Mouse (Mus musculus) intestine, embryonic 14.5 days (tissue): Measurements from ENCODE around the gene Bcl2l11. TPM values are rescaled to one million over a fixed set of nuclear protein-coding genes. Genes with fewer than 3 reads are reported as not detected.

Experiments used
- ATAC-seq: fragments of 200-750 bp; cut with Nextera tagmentation; replicated peaks from 2 replicates; pipeline ENCODE4 v1.8.0; 2017; ENCODE audit warnings: low read depth, moderate number of reproducible peaks, moderate TSS enrichment, moderate library complexity; ENCODE audit not compliant: low FRiP score, low TSS enrichment
- DNase-seq: peaks from one replicate; pipeline ENCODE4 v3.0.0-alpha.2; 2018; ENCODE audit warnings: low spot score
- H3K27ac ChIP-seq: fragments of 300-500 bp; sonication (generic); 2 replicates; pipeline ENCODE4 v1.5.1; 2014; ENCODE audit warnings: low read depth, mild to moderate bottlenecking, control low read depth
- H3K27me3 ChIP-seq: fragments of 300-500 bp; sonication (generic); replicated peaks from 2 replicates; pipeline ENCODE4 v1.6.1; 2014; ENCODE audit warnings: low read length, control low read depth; ENCODE audit not compliant: control insufficient read depth, insufficient read depth
- H3K36me3 ChIP-seq: fragments of 300-500 bp; sonication (generic); 2 replicates; pipeline ENCODE4 v1.6.1; 2014; ENCODE audit warnings: low read length, control low read depth; ENCODE audit not compliant: control insufficient read depth, insufficient read depth
- H3K4me1 ChIP-seq: fragments of 300-500 bp; sonication (generic); replicated peaks from 2 replicates; pipeline ENCODE4 v1.6.1; 2014; ENCODE audit warnings: low read length, control low read depth, mixed read lengths; ENCODE audit not compliant: control insufficient read depth, insufficient read depth
- H3K4me2 ChIP-seq: fragments of 300-500 bp; sonication (generic); 2 replicates; pipeline ENCODE4 v1.6.1; 2014; ENCODE audit warnings: low read length
- H3K4me3 ChIP-seq: fragments of 300-500 bp; sonication (generic); 2 replicates; pipeline ENCODE4 v1.5.1; 2014; ENCODE audit warnings: low read depth, low read length, control low read depth, mixed read lengths
- H3K9ac ChIP-seq: fragments of 300-500 bp; sonication (generic); 2 replicates; pipeline ENCODE4 v1.6.1; 2014; ENCODE audit warnings: mild to moderate bottlenecking, low read length
- H3K9me3 ChIP-seq: fragments of 300-500 bp; sonication (generic); 2 replicates; pipeline ENCODE4 v1.6.1; 2016; ENCODE audit warnings: low read length, control low read depth; ENCODE audit not compliant: control insufficient read depth
- WGBS: fragments of 180-500 bp; shearing (Covaris S2); extraction: QIAGEN DNeasy Blood & Tissue Kit; methylation state at CpG from one replicate; pipeline ENCODE4 v1.1.7; 2014; 5-methylcytosine and 5-hydroxymethylcytosine counted together
- polyA plus RNA-seq: library from polyadenylated mRNA; unstranded; fragments of >200 nt; fragmentation: Nextera tagmentation; extraction: Ambion mirVana; gene quantifications from 2 replicates; pipeline ENCODE4 v1.2.1, GENCODE M21; 2014

Gene Bcl2l11
- polyA plus RNA-seq, 1 experiment from 2014 or later, result 14.1 TPM

GRCm38 (mm10) chr2:128155412-128156066 is 29.7 kb downstream of the Bcl2l11 start:
- WGBS, result 88% methylated on average over 13 of the region's 13 CpGs
- Histone ChIP-seq H3K9me3 (no peaks in the 10 kb centered on the region), H3K36me3 (peaks cover 26% of the 10 kb centered on the region), H3K4me1 (peaks cover 35% of the 10 kb centered on the region), H3K4me2 (no peak overlapping the region), H3K27me3 (no peaks in the 10 kb centered on the region), H3K4me3 (no peak overlapping the region), H3K27ac (no peak overlapping the region), H3K9ac (no peak overlapping the region)
- ATAC-seq (no peak), DNase-seq (no peak)

- H3K4me1 ChIP-seq, result peaks cover 35% of the 10 kb centered on the region
- 75% methylated on average over 5 of the region's 5 CpGs for WGBS
These were observed 30.2 kb downstream of the Bcl2l11 start for GRCm38 (mm10) chr2:128156067-128156462.

GRCm38 (mm10) chr2:128156557-128157412 is 30.9 kb downstream of the Bcl2l11 start:
- Histone ChIP-seq H3K9ac (no peak overlapping the region), H3K36me3 (peaks cover 20% of the 10 kb centered on the region; the same call in 1 of the 2 replicates), H3K9me3 (no peaks in the 10 kb centered on the region), H3K27ac (no peak overlapping the region), H3K27me3 (no peaks in the 10 kb centered on the region), H3K4me2 (0 out of 2 replicates have a peak overlapping the region, but pooled peaks have one; percentile 5), H3K4me3 (no peak overlapping the region), H3K4me1 (peaks cover 35% of the 10 kb centered on the region)
- DNase-seq, result no peak
- WGBS, result 53% methylated on average over 12 of the region's 12 CpGs
- no peak for ATAC-seq

More at GRCm38 (mm10) chr2:128156067-128156462, 30.2 kb downstream of the Bcl2l11 start:
- Histone ChIP-seq H3K4me3 (no peak overlapping the region), H3K36me3 (0 out of 2 replicates have a peak, but pooled peaks cover 22% of the 10 kb centered on the region), H3K9ac (no peak overlapping the region), H3K27ac (no peak overlapping the region), H3K27me3 (no peaks in the 10 kb centered on the region), H3K9me3 (no peaks in the 10 kb centered on the region), H3K4me2 (no peak overlapping the region)
- ATAC-seq (no peak), DNase-seq (no peak)

GRCm38 (mm10) chr2:128158734-128159410 is 33.0 kb downstream of the Bcl2l11 start:
- no peak overlapping the region for H3K9ac ChIP-seq
- peak overlapping the region; percentile 44; the same call in 1 of the 2 replicates for H3K27ac ChIP-seq
- peaks cover 19% of the 10 kb centered on the region; the same call in 1 of the 2 replicates for H3K36me3 ChIP-seq
- no peak overlapping the region for H3K4me2 ChIP-seq
- no peak overlapping the region for H3K4me3 ChIP-seq
- WGBS, result 38% methylated on average over 17 of the region's 17 CpGs
- H3K9me3 ChIP-seq, result no peaks in the 10 kb centered on the region
- peaks cover 35% of the 10 kb centered on the region for H3K4me1 ChIP-seq
- ATAC-seq (no peak), DNase-seq (no peak)
- no peaks in the 10 kb centered on the region for H3K27me3 ChIP-seq

- H3K4me1 ChIP-seq, result peaks cover 35% of the 10 kb centered on the region
- H3K27ac ChIP-seq, result no peak overlapping the region
- H3K9ac ChIP-seq, result no peak overlapping the region
- no peak for ATAC-seq
- peaks cover 19% of the 10 kb centered on the region; the same call in 1 of the 2 replicates for H3K36me3 ChIP-seq
- 50% methylated on average over 7 of the region's 7 CpGs for WGBS
- no peaks in the 10 kb centered on the region for H3K9me3 ChIP-seq
- no peak overlapping the region for H3K4me3 ChIP-seq
- H3K27me3 ChIP-seq, result no peaks in the 10 kb centered on the region
- DNase-seq, result no peak
- H3K4me2 ChIP-seq, result no peak overlapping the region
These were observed 33.8 kb downstream of the Bcl2l11 start for GRCm38 (mm10) chr2:128159619-128160125.

GRCm38 (mm10) chr2:128163177-128163576 is 37.3 kb downstream of the Bcl2l11 start:
- Histone ChIP-seq H3K27ac (no peak overlapping the region), H3K9me3 (no peaks in the 10 kb centered on the region), H3K4me3 (no peak overlapping the region), H3K27me3 (no peaks in the 10 kb centered on the region), H3K4me1 (peaks cover 14% of the 10 kb centered on the region), H3K36me3 (peaks cover 19% of the 10 kb centered on the region; the same call in 1 of the 2 replicates), H3K9ac (no peak overlapping the region), H3K4me2 (no peak overlapping the region)
- DNase-seq (no peak), ATAC-seq (no peak)
- 82% methylated on average over 8 of the region's 8 CpGs for WGBS

GRCm38 (mm10) chr2:128166623-128167423 is 41.0 kb downstream of the Bcl2l11 start:
- ATAC-seq (no peak), DNase-seq (no peak)
- Histone ChIP-seq H3K4me2 (no peak overlapping the region), H3K4me1 (no peaks in the 10 kb centered on the region), H3K9me3 (no peaks in the 10 kb centered on the region), H3K36me3 (peaks cover 4% of the 10 kb centered on the region; the same call in 1 of the 2 replicates), H3K9ac (no peak overlapping the region), H3K4me3 (no peak overlapping the region), H3K27ac (no peak overlapping the region), H3K27me3 (no peaks in the 10 kb centered on the region)
- 76% methylated on average over 13 of the region's 13 CpGs for WGBS
